Mouse (Mus musculus): Measurements from ENCODE around the gene Sema3b. TPM values are rescaled to one million over a fixed set of nuclear protein-coding genes. Genes with fewer than 3 reads are reported as not detected.
"Not testable (repeated sequence)": the region's sequence is repeated elsewhere in the genome, so short reads cannot be mapped to it uniquely, and the experiment has no call there.

Sema3b gene
- total and polyA plus RNA-seq, 2 experiments: 0.37 to 0.83 TPM

- H3K4me1 ChIP-seq (ENCODE audit: control insufficient read depth, insufficient read depth, low read length): peaks cover 41% of the 10 kb centered on the region
- DNase-seq (ENCODE audit: extremely low read depth, low read depth, low spot score): peak; percentile 62
- TF ChIP-seq CTCF (IDR thresholded peaks at IDR 0.05; ENCODE audit: low read depth, low read length) (0 out of 2 replicates have a peak, but pooled peaks have one; percentile 30), POLR2A (IDR thresholded peaks at IDR 0.05; ENCODE audit: extremely low read depth, insufficient read depth, low read length) (no peak)
- H3K27me3 ChIP-seq (ENCODE audit: control insufficient read depth, insufficient read depth, low read length): no peaks in the 10 kb centered on the region
- H3K36me3 ChIP-seq (ENCODE audit: control insufficient read depth, insufficient read depth, low read length): peaks cover 2% of the 10 kb centered on the region
- peak overlapping the region; percentile 82; the same call in 1 of the 2 replicates for H3K9ac ChIP-seq (ENCODE audit: low read depth, low read length)
- no peak overlapping the region for H3K4me3 ChIP-seq (ENCODE audit: insufficient read depth, low read depth, low read length)
- peaks cover 29% of the 10 kb centered on the region; the same call in 1 of the 2 replicates for H3K79me2 ChIP-seq (ENCODE audit: control insufficient read depth, insufficient read depth, low read length)
- whole genome bisulfite sequencing: 7% methylated on average over 3 of the region's 3 CpGs
- peak overlapping the region; percentile 94 for H3K27ac ChIP-seq (replicated peaks; ENCODE audit: insufficient read depth, low read depth, low read length)
Observed at GRCm38 (mm10) chr9:107566855-107567254, 42.2 kb downstream of the Sema3b start.

- 18% methylated on average over 15 of the region's 15 CpGs for WGBS
- Histone ChIP-seq H3K4me3 (ENCODE audit: insufficient read depth, low read depth, low read length) (peak overlapping the region; percentile 28), H3K4me1 (ENCODE audit: control insufficient read depth, insufficient read depth, low read length) (peaks cover 35% of the 10 kb centered on the region), H3K36me3 (ENCODE audit: control insufficient read depth, insufficient read depth, low read length) (peaks cover 7% of the 10 kb centered on the region), H3K27ac (replicated peaks; ENCODE audit: insufficient read depth, low read depth, low read length) (peak overlapping the region; percentile 94), H3K9ac (ENCODE audit: low read depth, low read length) (peak overlapping the region; percentile 21), H3K27me3 (ENCODE audit: control insufficient read depth, insufficient read depth, low read length) (no peaks in the 10 kb centered on the region), H3K79me2 (ENCODE audit: control insufficient read depth, insufficient read depth, low read length) (peaks cover 29% of the 10 kb centered on the region; the same call in 1 of the 2 replicates)
- TF ChIP-seq POLR2A (IDR thresholded peaks at IDR 0.05; ENCODE audit: extremely low read depth, insufficient read depth, low read length) (0 out of 2 replicates have a peak, but pooled peaks have one; percentile 26), CTCF (IDR thresholded peaks at IDR 0.05; ENCODE audit: low read depth, low read length) (peak; percentile 92)
- DNase-seq (ENCODE audit: extremely low read depth, low read depth, low spot score): peak; percentile 79
Observed at GRCm38 (mm10) chr9:107566041-107566709, 42.9 kb downstream of the Sema3b start.

GRCm38 (mm10) chr9:107565556-107565955 lies 43.5 kb downstream of the Sema3b start:
- DNase-seq (ENCODE audit: extremely low read depth, low read depth, low spot score); H3K9ac ChIP-seq (ENCODE audit: low read depth, low read length); H3K27me3 ChIP-seq (ENCODE audit: control insufficient read depth, insufficient read depth, low read length); H3K4me3 ChIP-seq (ENCODE audit: insufficient read depth, low read depth, low read length): not testable (repeated sequence)
- Histone ChIP-seq H3K27ac (replicated peaks; ENCODE audit: insufficient read depth, low read depth, low read length) (peak overlapping the region; percentile 12), H3K4me1 (ENCODE audit: control insufficient read depth, insufficient read depth, low read length) (peaks cover 29% of the 10 kb centered on the region), H3K36me3 (ENCODE audit: control insufficient read depth, insufficient read depth, low read length) (peaks cover 11% of the 10 kb centered on the region), H3K79me2 (ENCODE audit: control insufficient read depth, insufficient read depth, low read length) (peaks cover 24% of the 10 kb centered on the region; the same call in 1 of the 2 replicates)
- 59% methylated on average over 5 of the region's 5 CpGs for WGBS

- Histone ChIP-seq H3K4me3 (ENCODE audit: insufficient read depth, low read depth, low read length) (peak within 1 kb of the TSS; percentile 79), H3K27ac (replicated peaks; ENCODE audit: insufficient read depth, low read depth, low read length) (peak within 1 kb of the TSS; percentile 80), H3K27me3 (ENCODE audit: control insufficient read depth, insufficient read depth, low read length) (no peaks in the 10 kb centered on the region), H3K4me1 (ENCODE audit: control insufficient read depth, insufficient read depth, low read length) (peaks cover 21% of the 10 kb centered on the region), H3K36me3 (ENCODE audit: control insufficient read depth, insufficient read depth, low read length) (peaks cover 27% of the 10 kb centered on the region), H3K9ac (ENCODE audit: low read depth, low read length) (peak within 1 kb of the TSS; percentile 89), H3K79me2 (ENCODE audit: control insufficient read depth, insufficient read depth, low read length) (peaks cover 9% of the 10 kb centered on the region; the same call in 1 of the 2 replicates)
- under 1% methylated on average over 46 of the region's 46 CpGs for WGBS
- DNase-seq (ENCODE audit: extremely low read depth, low read depth, low spot score): peak; percentile 97
- TF ChIP-seq POLR2A (IDR thresholded peaks at IDR 0.05; ENCODE audit: extremely low read depth, insufficient read depth, low read length) (peak; percentile 53; the same call in 1 of the 2 replicates), CTCF (IDR thresholded peaks at IDR 0.05; ENCODE audit: low read depth, low read length) (no peak)
Observed at GRCm38 (mm10) chr9:107563029-107563581, 45.9 kb downstream of the Sema3b start, which contains the start of gene Tusc2. Gene Tusc2, plus strand, starts transcription at chr9:107563255.

- WGBS: 66% methylated on average over 3 of the region's 3 CpGs
- H3K36me3 ChIP-seq (ENCODE audit: control insufficient read depth, insufficient read depth, low read length): peaks cover 32% of the 10 kb centered on the region
- H3K27ac ChIP-seq (replicated peaks; ENCODE audit: insufficient read depth, low read depth, low read length): no peak overlapping the region
Observed at GRCm38 (mm10) chr9:107556346-107556745, 52.7 kb downstream of the Sema3b start.

More at GRCm38 (mm10) chr9:107556346-107556745, 52.7 kb downstream of the Sema3b start:
- H3K4me3 ChIP-seq (ENCODE audit: insufficient read depth, low read depth, low read length): no peak overlapping the region
- no peak overlapping the region for H3K9ac ChIP-seq (ENCODE audit: low read depth, low read length)
- TF ChIP-seq CTCF (IDR thresholded peaks at IDR 0.05; ENCODE audit: low read depth, low read length) (no peak), POLR2A (IDR thresholded peaks at IDR 0.05; ENCODE audit: extremely low read depth, insufficient read depth, low read length) (no peak)
- H3K79me2 ChIP-seq (ENCODE audit: control insufficient read depth, insufficient read depth, low read length): no peaks in the 10 kb centered on the region; the same call in 1 of the 2 replicates
- H3K4me1 ChIP-seq (ENCODE audit: control insufficient read depth, insufficient read depth, low read length): peaks cover 14% of the 10 kb centered on the region
- H3K27me3 ChIP-seq (ENCODE audit: control insufficient read depth, insufficient read depth, low read length): no peaks in the 10 kb centered on the region
- no peak for DNase-seq (ENCODE audit: extremely low read depth, low read depth, low spot score)

Measured in liver, adult 2 months (tissue).